Mouse (Mus musculus) left cerebral cortex, adult 18-20 months (tissue): ENCODE measurements at regions not wholly inside any gene's neighbourhood (a gene's known extent, or its start where the extent isn't known, plus 50 kb on each side); places are given as distances from the start of the nearest gene placed in this dataset.

Experiments
- DNase-seq, 2 experiments: peaks; one replicate each; pipeline ENCODE4 v3.0.0; 2021 to 2022; ENCODE audit warnings: low spot score in 2 of 2, mixed read lengths in 1 of 2

DNA sequence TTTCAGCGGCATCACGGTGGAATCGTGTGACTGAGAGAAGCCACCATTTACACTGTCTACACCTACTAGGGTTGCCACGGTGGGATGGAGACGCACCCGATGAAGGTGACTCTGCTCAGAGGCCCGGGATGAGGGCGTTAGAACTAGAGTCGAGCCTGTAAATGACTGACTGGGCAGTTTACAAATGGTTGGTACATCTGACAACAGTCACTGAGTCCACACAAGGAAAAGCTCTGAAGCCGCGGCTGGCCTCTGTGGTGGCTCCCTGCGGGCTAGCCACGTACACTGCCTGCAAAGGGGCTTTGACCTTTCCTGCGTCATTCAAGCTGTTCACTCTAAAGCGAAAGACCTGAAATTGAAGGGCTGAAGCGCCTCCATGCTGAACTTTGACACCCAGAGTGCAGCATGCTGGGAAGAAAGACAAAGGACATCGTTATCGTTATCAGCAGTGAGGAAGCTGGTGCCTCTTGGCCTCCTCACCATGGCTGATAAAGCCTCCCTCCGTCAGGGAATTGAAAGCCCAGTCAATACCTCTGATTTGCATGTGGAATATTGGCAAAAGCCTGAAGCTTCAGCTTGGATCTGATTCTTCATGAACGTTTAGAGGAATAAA lies 462.1 kb upstream of the Arglu1 start:
- no peak for DNase-seq

DNA sequence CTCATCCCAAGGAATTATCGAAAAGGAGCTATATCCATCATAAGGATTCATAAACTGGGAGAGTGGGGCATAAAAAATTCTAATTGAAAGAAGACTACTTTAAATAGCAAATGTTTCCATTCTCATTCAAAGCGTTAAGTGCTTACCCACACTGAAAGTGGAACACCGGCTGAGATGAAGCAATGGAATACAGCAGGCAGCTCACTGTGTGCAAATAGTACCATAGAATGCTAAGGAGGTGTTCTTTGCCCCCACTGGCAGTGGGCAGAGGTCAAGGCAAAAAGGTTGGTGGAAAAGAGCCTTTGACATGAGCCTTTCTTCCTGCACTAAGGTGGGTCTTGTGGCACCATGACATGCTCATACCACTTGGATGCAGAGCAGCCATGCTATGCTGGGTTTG lies 454.0 kb upstream of the Arglu1 start:
- DNase-seq: no peak

DNA sequence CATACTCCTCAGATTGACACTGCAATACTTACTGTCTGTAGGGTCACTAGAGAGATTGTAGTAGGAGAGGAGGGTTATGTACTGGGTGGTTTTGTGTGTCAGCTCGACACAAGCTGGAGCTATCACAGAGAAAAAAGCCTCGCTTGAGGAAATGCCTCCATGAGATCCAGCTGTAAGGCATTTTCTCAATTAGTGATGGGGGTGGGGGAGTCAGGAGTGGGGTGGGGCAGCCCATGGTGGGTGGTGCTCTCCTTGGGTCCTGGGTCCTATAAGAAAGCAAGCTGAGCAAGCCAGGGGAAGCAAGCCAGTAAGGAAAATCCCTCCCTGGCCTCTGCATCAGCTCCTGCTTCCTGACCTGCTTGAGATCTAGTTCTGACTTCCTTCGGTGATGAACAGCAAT lies 449.5 kb upstream of the Arglu1 start:
- no peak for DNase-seq

DNA sequence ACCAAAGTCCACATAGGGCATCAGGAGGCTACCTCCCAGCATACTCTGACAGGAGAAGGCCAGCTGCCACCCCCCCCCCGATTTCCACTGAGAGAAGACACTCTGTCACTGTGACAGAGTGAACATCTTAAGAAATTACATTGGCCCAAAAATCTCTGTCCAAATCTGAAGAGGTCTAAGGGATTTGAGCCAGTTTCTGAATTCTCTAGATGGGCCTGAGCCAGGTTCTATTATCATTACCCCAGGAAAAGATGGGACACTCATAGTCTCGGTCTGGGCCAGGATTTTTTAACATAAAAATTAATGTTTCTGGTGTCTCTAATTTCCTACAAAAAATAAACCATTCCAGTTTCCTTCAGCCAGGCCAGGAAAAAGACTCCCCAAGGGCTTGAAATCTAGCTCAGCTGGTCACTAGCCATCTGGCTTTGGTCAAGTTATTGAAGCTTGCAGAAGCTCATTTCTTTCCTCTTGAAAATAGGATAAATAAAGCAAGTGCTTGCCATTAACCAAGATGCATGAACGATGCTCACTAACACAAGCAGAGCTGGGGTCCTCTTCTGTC lies 448.8 kb upstream of the Arglu1 start:
- no peak for DNase-seq

DNA sequence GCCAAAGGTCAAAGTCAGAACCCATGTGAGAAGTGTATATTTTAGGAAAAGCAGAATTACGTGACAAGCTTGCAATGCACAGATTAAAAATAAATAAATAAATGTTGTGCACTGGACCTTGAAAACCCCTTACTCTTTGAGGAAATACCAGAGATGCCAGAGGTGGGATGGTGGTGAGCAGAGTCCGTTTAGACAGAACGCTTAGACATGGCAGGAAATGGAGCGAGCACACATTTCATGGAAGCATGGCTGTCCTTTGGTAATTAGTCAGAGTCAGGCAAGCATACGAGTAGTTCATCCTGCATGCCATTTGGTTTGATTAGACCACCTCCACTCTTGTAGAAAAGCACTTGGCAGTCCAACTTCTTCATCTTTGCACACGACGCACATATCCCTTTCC lies 443.4 kb upstream of the Arglu1 start:
- DNase-seq: no peak

DNA sequence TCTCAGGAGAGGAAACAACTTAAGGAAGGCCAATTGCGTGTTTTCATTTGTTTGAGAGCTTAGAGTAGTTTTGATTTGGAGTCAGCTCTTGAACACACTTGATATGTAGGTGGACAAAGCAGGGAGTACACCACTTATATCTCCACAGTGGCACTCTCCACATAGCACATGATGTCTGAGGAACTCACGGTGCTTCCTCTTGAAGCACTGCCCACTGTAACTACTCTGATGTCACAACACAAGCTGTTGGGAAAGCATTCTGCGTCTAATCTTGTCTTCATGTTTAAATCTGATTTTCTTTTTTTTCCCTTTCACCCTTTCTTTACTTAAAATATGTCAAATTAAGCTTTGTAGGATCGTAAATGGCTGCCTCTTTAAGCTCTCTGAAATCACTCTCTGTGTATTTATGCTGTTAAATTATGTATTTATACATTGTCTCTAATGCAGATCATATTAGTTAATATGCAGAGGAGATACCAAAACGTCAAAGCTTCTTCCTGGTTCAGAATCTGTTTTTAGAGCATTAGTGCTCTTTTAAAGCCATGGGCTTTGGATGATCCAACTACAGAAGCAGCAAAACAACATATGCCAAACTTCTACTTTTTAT lies 442.4 kb upstream of the Arglu1 start:
- DNase-seq: no peak

DNA sequence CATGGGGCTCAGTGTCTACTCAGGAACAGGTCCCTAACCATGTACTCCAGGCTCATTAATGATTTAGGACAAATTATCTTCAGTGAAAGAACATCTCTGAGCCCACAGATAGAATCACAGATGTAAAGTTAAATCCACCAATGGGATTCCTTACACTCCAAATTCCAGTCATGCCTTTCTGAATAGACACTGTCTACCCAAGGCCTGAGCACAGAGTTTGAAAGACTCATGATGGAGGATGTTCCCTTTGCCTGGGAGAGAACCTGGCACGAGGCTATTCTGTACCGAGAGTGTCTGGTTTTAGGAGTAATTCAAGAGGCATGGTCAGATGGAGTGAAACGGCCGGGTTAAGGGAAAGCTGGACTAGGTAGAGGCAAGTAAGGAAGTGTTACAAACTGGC lies 440.9 kb upstream of the Arglu1 start:
- no peak for DNase-seq

DNA sequence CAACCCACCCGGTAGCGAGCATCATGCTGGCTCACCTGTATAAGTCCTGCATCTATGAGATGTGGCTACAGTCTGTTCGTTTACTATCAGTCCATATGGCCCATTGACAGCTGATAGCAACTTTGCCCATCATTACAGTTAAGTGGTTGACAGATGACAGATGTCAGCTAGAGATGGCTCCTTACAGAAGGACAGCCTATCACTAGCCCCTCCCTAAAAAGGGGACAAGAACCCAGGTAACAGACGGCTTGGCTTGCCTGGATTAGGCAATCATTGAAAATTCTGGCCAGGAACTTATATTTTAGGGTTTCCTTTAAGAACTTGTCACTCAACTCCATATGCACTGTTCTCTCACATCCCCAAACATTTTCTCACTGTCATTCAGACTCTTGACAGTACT lies 434.2 kb upstream of the Arglu1 start:
- DNase-seq: no peak

DNA sequence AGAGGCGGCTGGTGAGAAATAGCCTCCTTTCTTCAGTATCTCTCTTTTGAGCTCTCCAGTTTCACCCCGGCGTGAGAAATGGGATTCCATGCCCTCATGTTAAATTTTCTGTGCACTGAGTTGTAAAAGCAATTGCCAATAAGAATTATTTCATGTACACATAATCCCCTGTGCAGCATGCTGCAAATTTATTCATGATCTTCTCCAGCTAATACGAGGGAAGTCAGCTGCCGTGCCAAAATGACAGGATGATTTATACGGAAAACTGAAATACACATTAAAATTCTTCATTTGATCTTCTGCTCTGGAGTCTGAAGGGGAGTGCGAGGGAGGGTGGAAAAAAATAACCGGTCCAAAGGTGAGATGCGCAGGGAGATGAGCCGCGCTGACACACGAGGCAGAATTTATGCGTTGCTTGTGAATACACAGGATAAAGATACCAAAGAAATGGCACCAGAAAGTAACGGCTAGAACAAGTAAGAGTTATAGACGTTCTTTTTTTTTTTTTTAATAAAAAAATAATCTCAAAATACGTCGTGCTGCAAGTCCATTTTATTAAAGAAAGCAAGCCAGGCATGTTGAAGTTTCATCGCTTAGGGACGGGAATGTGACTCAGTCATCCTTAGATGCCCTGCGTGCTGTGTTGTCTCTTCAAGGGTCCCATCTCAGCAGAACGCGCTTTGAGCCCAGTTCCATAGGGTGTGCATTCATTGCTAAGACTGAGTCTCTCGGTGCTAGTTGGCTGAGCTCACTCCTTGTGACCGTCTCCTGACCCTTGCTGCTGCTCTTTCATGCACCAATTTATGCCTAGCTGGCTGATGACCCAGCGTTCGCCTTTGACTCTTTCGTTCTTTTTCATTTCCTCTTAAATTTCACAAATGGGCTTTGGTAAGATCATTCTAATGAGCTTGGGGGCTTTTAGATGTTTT lies 427.8 kb upstream of the Arglu1 start:
- no peak for DNase-seq

DNA sequence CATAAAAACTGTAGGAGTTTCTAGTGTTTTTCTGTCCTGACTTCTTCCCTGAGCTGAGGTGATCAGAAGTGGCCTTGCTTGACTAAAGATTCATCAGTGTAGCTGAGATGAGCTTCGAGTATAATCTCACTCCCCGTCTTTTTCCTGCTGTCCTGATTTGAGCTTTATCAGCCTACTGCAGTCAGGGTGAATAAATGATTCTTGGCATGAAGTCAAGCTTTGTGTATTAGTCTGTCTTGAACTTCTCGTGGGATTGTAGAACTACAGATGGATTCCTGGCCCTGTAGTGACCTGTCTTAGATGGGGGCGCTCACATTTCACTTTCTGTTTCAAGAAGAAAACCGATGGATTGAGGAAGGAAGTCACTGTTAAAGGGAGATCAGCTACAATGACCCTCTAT lies 405.7 kb upstream of the Arglu1 start:
- DNase-seq: no peak

DNA sequence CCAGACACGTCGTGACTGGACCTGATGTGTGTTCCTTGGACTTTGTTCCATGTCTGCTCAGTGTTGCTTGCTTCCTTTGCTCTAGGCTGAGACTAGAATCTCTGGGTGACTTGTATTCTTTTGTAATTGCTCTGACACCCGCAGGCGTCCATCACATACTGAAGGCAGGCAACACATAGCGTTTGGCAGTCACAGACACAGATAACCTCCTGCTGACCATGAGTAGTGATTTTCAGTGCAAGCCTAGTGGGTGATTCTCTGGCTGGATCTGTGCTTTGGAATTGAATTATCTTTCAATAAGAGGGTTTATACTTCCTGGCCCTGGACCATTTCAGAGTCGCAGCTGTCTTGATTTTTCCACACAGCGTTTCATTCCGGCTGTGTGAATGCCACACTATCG lies 403.7 kb upstream of the Arglu1 start:
- DNase-seq: no peak

DNA sequence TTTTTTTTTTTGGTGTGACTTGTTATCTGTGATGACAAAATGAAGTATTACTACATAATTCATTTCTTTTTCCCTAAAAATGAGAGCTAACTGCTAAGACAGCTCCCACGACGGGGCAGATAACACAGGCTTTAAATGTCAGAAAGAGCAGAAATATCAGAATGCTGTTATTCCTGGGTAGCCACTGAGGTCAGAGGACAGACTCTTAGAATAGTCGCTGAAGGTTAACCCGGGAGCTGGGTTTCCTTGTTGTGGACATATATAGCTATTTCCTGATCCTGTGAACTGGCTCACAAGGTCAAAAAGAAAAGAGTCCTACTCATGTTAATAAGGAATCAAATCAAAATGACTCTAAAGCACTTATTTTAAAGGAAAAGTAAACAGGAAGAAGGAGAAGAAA lies 403.0 kb upstream of the Arglu1 start:
- no peak for DNase-seq

DNA sequence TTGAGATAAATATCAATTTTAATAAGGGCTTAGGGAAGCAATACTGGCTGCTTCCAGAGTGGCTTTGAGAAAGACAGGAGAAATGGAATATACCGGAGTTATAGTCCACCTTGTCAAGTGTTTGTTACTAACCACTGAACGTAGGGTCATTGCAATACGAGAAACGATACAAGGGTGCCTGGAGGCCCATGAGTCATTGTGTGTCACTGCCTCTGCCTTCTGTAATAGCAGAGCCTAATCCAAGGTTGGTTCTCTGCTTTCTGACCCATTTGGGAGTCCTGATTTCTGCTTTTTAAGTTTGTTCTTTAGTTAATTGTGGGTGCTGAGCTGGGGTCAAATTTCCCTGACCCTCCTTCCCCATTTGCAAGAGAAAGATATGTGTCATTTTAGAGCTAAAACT lies 382.4 kb upstream of the Arglu1 start:
- DNase-seq: no peak

DNA sequence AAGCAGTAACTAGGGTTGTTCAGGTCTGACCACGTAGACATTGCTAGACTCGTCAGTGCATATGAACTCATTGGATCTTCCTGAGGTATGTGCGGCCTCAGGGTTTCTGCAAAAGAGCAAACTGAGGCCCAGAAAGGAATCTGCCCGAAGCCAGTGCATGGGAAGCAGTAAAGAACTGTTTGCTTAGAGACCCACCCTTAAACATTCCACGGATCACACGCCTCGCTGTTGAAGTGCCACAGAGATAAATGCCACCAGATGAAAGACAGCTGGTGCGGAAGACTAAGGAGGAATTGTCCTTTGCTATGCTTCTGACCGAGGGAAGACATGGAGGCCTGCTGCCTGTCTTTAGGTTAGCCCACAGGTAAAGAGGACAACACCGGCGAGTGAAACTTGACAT lies 382.0 kb upstream of the Arglu1 start:
- DNase-seq: no peak

DNA sequence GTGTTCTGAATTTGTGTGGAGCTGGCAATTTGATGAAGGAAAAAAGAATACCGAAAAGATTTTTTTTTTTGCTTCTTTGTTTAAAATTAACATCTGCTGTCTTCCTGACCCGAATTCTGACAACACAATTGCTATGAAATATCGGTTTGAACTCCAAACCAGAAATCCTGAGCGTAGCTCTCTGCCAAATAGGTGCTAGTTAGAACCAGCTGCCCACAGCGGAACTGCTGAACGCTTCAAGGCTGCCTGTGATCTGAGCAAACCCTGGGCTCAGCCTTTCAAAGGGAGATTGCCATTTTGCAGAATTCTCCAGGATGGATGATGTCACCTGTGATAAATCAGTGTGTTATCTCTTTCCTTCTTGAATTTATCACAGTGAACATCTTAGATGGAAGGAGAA lies 380.6 kb upstream of the Arglu1 start:
- no peak for DNase-seq

DNA sequence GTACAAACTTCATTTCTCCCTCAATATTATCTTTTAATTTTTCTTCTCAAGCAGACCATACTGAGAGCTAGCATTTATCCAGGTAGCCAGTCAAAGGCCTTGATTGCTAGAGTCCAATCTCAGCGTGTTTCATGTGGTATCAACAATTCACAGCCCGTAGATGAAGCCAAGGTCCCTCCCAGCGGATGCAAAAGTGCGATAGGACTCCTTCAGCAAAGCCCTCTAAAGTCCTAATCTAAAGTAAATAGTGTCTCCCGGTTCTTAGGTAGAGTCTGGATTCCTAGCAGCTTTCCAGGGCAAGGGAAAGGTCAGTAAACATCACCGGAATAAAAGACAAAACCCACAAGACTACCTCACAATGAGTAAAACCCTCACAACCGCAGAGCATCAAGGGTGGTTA lies 379.5 kb upstream of the Arglu1 start:
- DNase-seq: no peak

DNA sequence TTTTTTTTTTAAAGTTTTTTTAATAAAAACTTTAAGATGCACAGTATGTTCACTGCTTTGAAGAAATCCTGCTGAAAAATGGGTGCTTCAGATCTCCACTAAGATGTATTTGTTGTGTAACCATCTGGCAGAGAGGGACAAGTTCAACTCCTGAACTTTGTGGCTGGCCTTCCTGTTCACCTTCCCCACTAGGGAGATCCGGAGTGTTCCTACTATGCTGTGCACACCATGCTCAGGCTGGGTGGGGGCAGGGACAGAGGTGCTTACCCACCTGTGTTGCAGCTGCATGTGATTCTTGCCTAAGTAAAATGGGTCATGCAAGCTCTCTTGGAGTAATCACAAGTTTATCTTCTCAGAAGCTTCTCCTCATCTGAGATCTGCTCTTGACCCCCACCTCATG lies 377.4 kb upstream of the Arglu1 start:
- no peak for DNase-seq

DNA sequence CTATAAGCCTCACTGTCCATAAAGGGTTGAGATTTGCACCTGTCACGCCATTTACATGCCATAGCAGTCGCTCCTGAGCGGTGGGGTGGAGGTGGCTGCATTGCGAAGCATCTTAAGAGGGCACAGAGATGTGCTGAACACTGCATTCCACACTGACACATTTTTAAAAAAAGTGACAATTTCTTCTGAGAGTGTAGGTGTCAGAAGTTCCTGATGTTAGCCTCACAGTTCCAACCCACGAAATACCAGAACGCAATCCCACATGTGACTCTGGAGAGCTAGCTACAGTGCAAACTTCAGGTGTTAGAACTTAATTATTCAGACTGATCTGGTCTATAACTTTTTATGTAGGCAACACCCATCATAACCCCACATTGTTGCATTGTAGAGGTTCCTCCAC lies 369.8 kb upstream of the Arglu1 start:
- no peak for DNase-seq

DNA sequence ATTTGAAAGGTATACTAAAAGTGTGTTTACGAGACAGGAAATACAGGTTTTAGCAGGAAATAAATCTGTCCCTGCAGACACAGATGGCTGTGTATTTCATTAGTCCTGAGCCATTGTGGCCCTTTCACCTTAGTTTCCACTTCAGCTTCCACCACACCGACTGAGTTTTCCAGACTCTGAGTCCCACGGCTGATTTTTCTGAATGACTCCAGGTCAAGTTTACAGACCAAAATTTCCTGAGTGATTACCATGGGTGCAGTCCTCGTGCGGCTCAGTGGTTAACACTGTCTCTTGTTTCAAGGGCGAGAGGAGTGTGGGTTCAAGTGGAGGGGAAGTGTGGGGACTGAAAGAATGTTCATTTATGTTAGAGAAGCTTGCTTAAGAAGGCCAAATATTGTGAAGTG lies 365.1 kb upstream of the Arglu1 start:
- no peak for DNase-seq

DNA sequence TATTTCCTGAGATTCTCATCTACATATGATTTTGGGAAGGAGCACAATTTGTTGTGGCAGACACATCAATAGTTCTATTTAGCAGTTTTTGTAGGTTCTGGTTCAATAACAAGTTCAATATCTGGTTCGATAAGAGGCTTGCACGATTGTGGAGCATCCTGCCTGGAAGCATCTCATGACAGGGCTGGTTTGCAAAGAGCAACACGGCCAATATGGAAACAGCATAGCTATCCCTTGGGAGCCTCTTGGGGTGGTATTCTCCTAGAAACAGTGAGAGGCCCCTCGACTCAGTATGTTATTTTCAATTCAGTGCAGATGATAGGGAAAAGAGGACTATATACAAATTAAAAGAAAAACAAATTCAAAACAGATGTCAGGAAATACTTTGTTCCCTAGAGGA lies 364.5 kb upstream of the Arglu1 start:
- no peak for DNase-seq

DNA sequence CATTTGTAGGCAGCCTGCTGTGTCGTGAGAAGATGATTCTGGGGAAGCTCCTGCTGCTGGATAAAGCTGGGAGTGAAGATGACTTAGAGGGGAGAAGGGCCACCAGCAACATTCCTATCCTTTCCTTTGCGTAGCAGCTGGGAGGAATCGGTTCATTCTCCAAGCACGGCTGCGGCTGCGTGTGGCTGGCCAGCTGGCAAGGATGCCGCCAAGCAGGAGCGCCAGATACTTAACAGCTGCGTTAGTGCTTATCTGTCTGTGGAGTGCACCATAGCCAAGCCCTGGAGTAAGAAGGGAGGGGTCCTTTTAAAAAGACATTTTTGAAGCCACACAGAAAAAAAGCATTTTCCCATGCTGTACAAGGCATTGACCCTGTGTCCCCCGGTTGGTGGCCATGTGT lies 361.4 kb upstream of the Arglu1 start:
- peak; percentile 8 to 11 for DNase-seq

DNA sequence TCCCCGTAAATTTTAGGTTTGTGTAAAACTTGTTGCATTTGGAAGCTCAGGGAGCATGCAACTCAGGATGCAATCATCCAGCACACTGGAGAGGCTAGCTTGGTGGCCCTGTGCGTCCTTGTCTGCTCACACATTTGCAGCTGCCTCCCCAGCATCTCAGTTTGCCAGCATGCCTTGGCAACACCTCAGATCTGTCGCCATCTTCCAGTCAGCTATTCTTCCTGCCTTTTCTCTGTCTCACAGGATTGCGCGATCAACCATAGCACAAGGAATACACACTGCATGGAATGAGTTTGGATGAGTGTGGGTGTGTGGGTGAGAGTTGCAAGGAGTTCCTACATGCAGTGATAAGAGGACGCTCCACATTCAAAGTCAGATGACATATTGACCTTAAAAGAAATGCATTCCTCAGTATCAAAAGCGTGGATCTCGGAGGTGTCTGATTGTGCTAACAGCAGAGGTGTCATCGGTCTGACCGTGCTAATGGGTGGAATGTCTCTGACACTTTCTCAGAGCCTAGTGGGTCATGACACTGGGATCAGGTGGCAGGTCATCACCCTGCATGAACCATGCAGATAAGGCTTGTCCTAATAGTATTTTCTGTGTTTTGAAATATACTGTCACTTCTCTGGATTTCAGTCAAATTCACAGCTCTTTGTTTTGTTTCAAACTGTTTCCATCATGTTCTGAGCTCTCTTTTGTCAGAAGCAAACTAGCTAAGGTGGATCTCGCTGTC lies 360.6 kb upstream of the Arglu1 start:
- no peak for DNase-seq
